Mouse (Mus musculus): ENCODE measurements around the gene Hprt.

DNA sequence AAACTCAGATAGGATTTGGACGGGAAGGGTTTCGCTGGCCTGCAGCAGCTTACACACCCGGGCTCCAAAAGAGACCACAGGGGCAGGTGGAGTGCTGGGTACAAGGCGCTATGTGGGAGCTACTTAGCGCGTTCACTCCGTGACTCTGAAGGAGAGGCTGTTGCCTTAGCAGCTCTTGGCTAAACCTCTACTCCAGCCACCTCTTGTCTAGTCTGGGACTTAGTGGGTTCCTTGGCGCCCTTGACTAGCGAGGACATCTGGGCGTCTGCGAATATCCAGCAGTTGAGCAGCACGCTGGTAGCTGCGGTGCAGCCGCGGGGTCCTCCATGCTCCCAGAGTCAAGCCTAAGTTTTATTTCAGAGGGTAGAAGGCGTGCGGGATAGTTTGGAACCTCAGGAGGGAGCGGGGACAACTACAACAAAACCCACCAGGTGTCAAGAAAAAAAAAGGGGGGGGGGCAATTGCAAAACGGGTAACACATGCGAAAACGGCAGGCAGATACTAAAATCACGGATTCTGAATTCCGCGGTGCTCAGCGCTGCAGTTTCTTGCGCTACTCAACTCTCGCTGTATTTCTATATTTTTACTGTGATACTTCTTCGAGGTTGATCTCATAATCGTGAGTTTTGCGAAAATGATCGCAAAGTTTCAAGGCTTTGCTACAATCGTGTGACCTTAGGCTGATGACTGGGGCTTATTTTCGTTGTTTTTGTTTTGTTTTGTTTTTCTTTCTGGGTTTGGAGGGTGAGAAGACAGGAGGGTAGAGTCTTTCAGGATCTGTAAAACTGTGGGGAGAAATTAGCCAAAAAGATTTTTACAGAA lies 70.7 kb downstream of the Hprt start:
- TF ChIP-seq CTCF (IDR thresholded peaks at IDR 0.05; ENCODE audit: insufficient read depth, low read length) (no peak), POLR2A (IDR thresholded peaks at IDR 0.05; ENCODE audit: borderline replicate concordance, extremely low read depth, low read depth, low read length) (no peak)
